Mouse (Mus musculus): ENCODE data around the gene Pcdh15.

DNA sequence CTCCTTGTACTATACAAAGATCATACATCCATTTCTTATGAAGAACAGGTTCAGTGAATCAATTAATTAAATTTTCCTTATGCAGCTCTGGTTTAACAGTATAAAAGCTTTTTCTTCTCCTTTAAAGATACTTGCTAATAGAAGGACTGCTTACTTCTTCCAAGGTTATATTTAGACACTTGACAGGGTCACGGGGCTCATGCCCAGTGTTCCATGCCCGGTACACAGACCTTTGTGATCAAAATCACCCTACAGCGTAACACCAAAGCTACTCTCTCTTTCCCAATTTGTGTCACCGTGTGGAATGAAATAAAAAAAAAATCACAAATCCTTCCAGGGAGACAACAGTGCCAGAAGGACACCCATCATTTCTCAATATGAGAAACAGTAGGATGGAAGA lies 48.8 kb downstream of the Pcdh15 start:
- TF ChIP-seq CTCF (conservative IDR thresholded peaks at IDR 0.05; ENCODE audit: low read length) (no peak), NANOG (IDR thresholded peaks at IDR 0.05; ENCODE audit: borderline replicate concordance, low read length) (no peak)
